Mouse (Mus musculus): ENCODE results near the gene Itga8.

DNA sequence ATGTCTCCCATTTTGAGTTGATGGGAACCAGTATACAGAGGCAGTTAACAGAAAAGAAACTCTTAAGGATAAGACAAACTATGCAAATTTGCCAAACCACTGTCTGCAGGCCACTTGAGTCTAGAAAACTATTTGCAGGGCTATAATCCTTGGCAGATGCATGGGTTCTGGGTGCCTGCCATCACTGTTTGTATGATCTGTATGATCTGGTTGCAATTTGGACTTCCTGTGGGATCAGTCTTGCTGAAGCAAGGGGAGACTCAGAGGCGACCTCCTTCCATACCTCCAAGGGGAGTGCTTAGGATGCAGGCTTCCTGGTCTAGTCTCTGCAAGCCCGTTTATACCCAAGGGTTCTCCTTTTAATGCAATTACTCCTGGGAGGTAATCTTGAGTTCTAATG, 155.1 kb downstream of the Itga8 start:
- TF ChIP-seq POLR2A (IDR thresholded peaks at IDR 0.05; ENCODE audit: insufficient read depth, low read depth, low read length) (no peak), CTCF (IDR thresholded peaks at IDR 0.05; ENCODE audit: insufficient read depth, low read depth, low read length) (no peak)
